Mouse (Mus musculus) embryonic fibroblast, embryonic 13.5 days (primary cell): ENCODE data around the gene Epm2aip1.

ENCODE experiments used
- CTCF ChIP-seq: IDR thresholded peaks from 2 replicates; pipeline ENCODE4 v1.5.1; 2011; ENCODE audit warnings: mild to moderate bottlenecking, control low read depth, low read length, moderate library complexity, borderline replicate concordance; ENCODE audit not compliant: insufficient read depth
- POLR2A ChIP-seq: IDR thresholded peaks from 2 replicates; pipeline ENCODE4 v1.6.1; 2011; ENCODE audit warnings: low read depth, mild to moderate bottlenecking, control low read depth, low read length, moderate library complexity

DNA sequence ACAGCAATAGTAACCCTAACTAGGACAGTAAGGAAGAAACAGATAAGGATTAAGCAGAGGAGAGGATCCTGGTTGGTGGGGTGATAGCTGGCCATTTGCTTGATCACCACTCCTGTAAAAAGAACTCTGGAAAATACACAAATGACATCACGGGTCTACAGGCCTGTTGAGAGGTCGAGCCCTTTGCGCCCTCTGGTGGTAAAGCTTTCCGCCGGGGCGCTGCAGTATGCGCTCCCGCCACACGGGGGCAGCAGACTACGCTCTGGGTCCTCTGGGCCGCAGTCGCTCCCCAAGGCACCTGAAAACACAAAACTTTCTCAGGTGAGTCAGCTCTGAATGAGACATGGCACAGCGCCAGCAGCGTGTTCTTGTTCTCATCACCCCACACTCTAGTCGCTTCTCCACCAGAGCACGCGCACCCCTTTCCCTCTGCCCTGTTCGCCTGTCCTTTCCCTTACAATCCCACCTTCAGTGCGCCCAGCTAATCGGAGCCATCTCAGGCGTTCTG lies 18.2 kb downstream of the Epm2aip1 start:
- TF ChIP-seq CTCF, result peak; percentile 99
- TF ChIP-seq POLR2A, result no peak
